Mouse (Mus musculus): ENCODE results near the gene Ybx3. TPM values are rescaled to one million over a fixed set of nuclear protein-coding genes. Genes with fewer than 3 reads are reported as not detected.
A peak's percentile ranks its signal among the peaks of the same experiment; 100 is the strongest.

Gene Ybx3
- total and polyA plus RNA-seq, 2 experiments from 2014 or later, result 36.2 to 89.3 TPM

DNA sequence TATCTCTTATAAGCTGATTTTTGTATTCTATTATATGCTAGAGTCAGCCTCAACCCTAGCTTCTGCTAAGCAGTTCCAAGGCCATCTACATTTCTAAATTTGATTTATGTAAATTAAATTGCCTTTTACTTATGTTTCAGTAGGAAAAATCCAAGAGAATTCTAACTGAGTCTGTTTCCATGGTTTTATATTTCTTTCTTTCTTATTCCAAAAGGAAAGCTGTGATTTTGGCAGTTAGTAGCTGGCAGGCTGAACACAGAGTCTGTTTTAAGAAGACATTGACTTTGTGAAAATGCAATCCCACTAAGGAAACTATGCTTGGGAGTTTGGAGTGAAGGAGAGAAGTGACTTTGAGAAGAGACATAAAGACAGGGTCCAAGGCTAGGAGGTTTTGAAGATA lies 14.3 kb upstream of the Ybx3 start:
- Histone ChIP-seq H3K4me3 (ENCODE audit: low read depth, low read length) (no peak overlapping the region), H3K4me2 (ENCODE audit: low read depth) (no peak overlapping the region), H3K27me3 (ENCODE audit: insufficient read depth, low read length) (no peaks in the 10 kb centered on the region), H3K4me1 (ENCODE audit: insufficient read depth) (no peaks in the 10 kb centered on the region; the same call in 1 of the 2 replicates), H3K27ac (ENCODE audit: low read depth, low read length) (peak overlapping the region; percentile 57), H3K36me3 (ENCODE audit: insufficient read depth) (no peaks in the 10 kb centered on the region), H3K9me3 (ENCODE audit: low read length) (no peaks in the 10 kb centered on the region), H3K9ac (no peak overlapping the region)
- no peak for TF ChIP-seq CTCF (IDR thresholded peaks at IDR 0.05; ENCODE audit: low read depth)
- ATAC-seq (peak; percentile 87), DNase-seq (peak; percentile 70)

- WGBS, result 93% methylated on average over 2 of the region's 2 CpGs
- Histone ChIP-seq H3K9me3 (ENCODE audit: low read length) (no peaks in the 10 kb centered on the region), H3K27me3 (ENCODE audit: insufficient read depth, low read length) (no peaks in the 10 kb centered on the region), H3K4me1 (ENCODE audit: insufficient read depth) (no peaks in the 10 kb centered on the region; the same call in 1 of the 2 replicates), H3K9ac (no peak overlapping the region), H3K4me2 (ENCODE audit: low read depth) (no peak overlapping the region), H3K27ac (ENCODE audit: low read depth, low read length) (no peak overlapping the region), H3K36me3 (ENCODE audit: insufficient read depth) (no peaks in the 10 kb centered on the region), H3K4me3 (ENCODE audit: low read depth, low read length) (no peak overlapping the region)
- TF ChIP-seq CTCF (IDR thresholded peaks at IDR 0.05; ENCODE audit: low read depth), result no peak
- DNase-seq, result no peak
- no peak for ATAC-seq
Observed at GRCm38 (mm10) chr6:131401259-131401658, 13.0 kb upstream of the Ybx3 start.

DNA sequence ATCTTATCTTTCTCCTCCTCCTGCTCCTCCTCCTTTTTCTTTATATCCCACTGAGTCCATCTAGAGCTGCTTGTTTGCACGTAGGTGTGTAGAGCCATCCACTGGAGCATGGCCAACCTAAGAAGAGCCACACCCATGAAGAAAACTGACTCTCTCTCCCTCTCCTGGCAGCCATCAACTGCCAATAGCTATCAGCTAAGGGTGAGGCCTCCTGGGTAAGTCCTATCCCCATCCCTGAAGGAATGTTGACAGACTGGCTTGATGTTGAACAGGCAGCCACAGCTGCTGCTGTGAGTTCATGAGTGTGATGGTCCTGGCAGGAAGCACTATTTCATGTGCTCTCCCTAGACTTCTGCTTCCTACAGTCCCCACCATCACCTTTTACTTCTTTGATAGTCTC lies 8.4 kb upstream of the Ybx3 start:
- TF ChIP-seq CTCF (IDR thresholded peaks at IDR 0.05; ENCODE audit: low read depth), result no peak
- ATAC-seq (no peak), DNase-seq (no peak)
- Histone ChIP-seq H3K27me3 (ENCODE audit: insufficient read depth, low read length) (no peaks in the 10 kb centered on the region), H3K9me3 (ENCODE audit: low read length) (no peaks in the 10 kb centered on the region), H3K9ac (no peak overlapping the region), H3K4me3 (ENCODE audit: low read depth, low read length) (no peak overlapping the region), H3K36me3 (ENCODE audit: insufficient read depth) (no peaks in the 10 kb centered on the region), H3K27ac (ENCODE audit: low read depth, low read length) (no peak overlapping the region), H3K4me1 (ENCODE audit: insufficient read depth) (no peaks in the 10 kb centered on the region), H3K4me2 (ENCODE audit: low read depth) (no peak overlapping the region)
- 69% methylated on average over 1 of the region's 1 CpGs for WGBS

DNA sequence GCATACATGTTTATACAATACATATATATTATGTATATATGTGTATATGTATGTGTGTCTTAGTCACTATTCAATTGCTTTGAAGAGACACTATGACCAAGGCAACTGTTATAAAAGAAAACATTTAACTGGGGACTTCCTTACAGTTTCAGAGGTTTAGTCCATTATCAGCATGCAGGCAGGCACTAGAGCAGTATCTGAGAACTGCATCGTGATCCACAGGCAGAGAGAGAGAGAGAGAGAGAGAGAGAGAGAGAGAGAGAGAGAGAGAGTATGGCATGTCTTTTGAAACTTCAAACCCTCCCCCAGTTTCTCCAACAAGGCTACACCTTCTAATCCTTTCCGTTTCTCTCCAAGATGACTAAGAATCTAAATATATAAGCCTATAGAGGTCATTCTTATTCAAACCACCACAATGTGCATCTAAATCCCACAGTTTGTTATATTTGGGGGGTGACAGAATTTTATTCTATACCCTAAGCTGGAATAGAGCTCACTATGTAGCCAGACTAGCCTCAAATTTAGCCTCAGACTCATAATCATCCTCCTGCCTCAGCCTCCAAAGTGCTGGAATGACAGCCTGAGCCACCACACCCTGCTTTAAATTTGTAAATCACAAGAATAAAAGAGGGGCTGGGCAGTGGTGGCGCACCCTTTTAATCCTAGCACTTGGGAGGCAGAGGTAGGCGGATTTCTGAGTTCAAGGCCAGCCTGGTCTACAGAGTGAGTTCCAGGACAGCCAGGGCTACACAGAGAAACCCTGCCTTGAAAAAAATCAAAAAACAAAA lies 5.8 kb upstream of the Ybx3 start:
- Histone ChIP-seq H3K4me2 (ENCODE audit: low read depth) (no peak overlapping the region), H3K9ac (no peak overlapping the region), H3K9me3 (ENCODE audit: low read length) (no peaks in the 10 kb centered on the region), H3K27me3 (ENCODE audit: insufficient read depth, low read length) (no peaks in the 10 kb centered on the region), H3K4me1 (ENCODE audit: insufficient read depth) (no peaks in the 10 kb centered on the region), H3K27ac (ENCODE audit: low read depth, low read length) (no peak overlapping the region), H3K4me3 (ENCODE audit: low read depth, low read length) (no peak overlapping the region), H3K36me3 (ENCODE audit: insufficient read depth) (no peaks in the 10 kb centered on the region)
- WGBS, result 76% methylated on average over 4 of the region's 4 CpGs
- TF ChIP-seq CTCF (IDR thresholded peaks at IDR 0.05; ENCODE audit: low read depth), result no peak
- DNase-seq (no peak), ATAC-seq (no peak)

- Histone ChIP-seq H3K9ac (peak overlapping the region; percentile 77), H3K27ac (ENCODE audit: low read depth, low read length) (peak overlapping the region; percentile 90), H3K9me3 (ENCODE audit: low read length) (no peaks in the 10 kb centered on the region), H3K4me1 (ENCODE audit: insufficient read depth) (peaks cover 23% of the 10 kb centered on the region; the same call in 1 of the 2 replicates), H3K4me3 (ENCODE audit: low read depth, low read length) (peak overlapping the region; percentile 93), H3K4me2 (ENCODE audit: low read depth) (peak overlapping the region; percentile 67), H3K36me3 (ENCODE audit: insufficient read depth) (no peaks in the 10 kb centered on the region), H3K27me3 (ENCODE audit: insufficient read depth, low read length) (no peaks in the 10 kb centered on the region)
- WGBS, result under 1% methylated on average over 43 of the region's 43 CpGs
- ATAC-seq (peak; percentile 53), DNase-seq (peak; percentile 65)
- TF ChIP-seq CTCF (IDR thresholded peaks at IDR 0.05; ENCODE audit: low read depth), result no peak
Observed at GRCm38 (mm10) chr6:131387221-131388039, 846 bp downstream of the Ybx3 start.

DNA sequence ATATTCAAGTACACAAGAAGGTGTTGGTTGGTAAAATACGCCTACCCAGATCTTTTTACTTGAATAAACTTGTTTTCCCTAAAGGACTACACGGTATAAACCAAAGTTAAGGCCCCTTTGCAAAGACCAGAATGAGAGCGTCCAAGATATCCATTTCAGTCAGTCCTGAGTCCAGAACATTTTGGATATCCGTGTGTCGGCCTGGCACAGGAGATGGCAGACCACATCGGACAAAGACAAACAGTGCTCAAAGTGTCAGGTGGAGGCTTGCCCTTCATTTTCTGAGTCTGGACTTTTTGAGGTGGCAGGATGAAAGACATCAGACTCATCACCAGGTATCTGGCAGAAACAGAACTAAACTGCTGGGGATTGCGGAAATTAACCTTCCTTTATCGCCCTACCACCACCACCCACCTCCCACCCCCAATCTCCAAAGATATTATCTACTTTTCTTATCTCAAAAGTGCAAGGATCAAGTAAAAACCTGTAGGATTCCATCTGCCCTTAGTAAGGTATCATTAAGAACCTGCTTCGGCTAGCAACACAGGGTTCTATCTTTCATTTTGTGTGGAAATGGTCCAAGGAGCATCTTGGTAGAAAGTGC lies 1.8 kb downstream of the Ybx3 start:
- Histone ChIP-seq H3K36me3 (ENCODE audit: insufficient read depth) (no peaks in the 10 kb centered on the region), H3K4me2 (ENCODE audit: low read depth) (peak overlapping the region; percentile 67), H3K9ac (no peak overlapping the region), H3K27me3 (ENCODE audit: insufficient read depth, low read length) (no peaks in the 10 kb centered on the region), H3K4me1 (ENCODE audit: insufficient read depth) (peaks cover 28% of the 10 kb centered on the region; the same call in 1 of the 2 replicates), H3K27ac (ENCODE audit: low read depth, low read length) (no peak overlapping the region), H3K9me3 (ENCODE audit: low read length) (no peaks in the 10 kb centered on the region), H3K4me3 (ENCODE audit: low read depth, low read length) (peak overlapping the region; percentile 93)
- DNase-seq (no peak), ATAC-seq (no peak)
- 38% methylated on average over 9 of the region's 9 CpGs for WGBS
- TF ChIP-seq CTCF (IDR thresholded peaks at IDR 0.05; ENCODE audit: low read depth), result no peak

Measured in forebrain, postnatal 0 days (tissue).